Mouse (Mus musculus) embryonic facial prominence, embryonic 10.5 days (tissue): ENCODE results near the gene Tns3. TPM values are rescaled to one million over a fixed set of nuclear protein-coding genes. Genes with fewer than 3 reads are reported as not detected.

ENCODE experiments used
- DNase-seq: peaks from one replicate; pipeline ENCODE4 v3.0.0-alpha.2; 2017; ENCODE audit warnings: low spot score
- H3K27ac ChIP-seq: fragments of 300-500 bp; sonication (generic); replicated peaks from 2 replicates; pipeline ENCODE4 v1.5.1; 2016; ENCODE audit warnings: mild to moderate bottlenecking
- H3K27me3 ChIP-seq: fragments of 300-500 bp; sonication (generic); replicated peaks from 2 replicates; pipeline ENCODE4 v1.6.1; 2016; ENCODE audit warnings: low read depth, mild to moderate bottlenecking; ENCODE audit not compliant: poor library complexity, severe bottlenecking
- H3K36me3 ChIP-seq: fragments of 300-500 bp; sonication (generic); replicated peaks from 2 replicates; pipeline ENCODE4 v1.6.1; 2016; ENCODE audit warnings: mild to moderate bottlenecking, moderate library complexity
- H3K4me1 ChIP-seq: fragments of 300-500 bp; sonication (generic); 2 replicates; pipeline ENCODE4 v1.6.1; 2016
- H3K4me3 ChIP-seq: fragments of 300-500 bp; sonication (generic); 2 replicates; pipeline ENCODE4 v1.5.1; 2016; ENCODE audit warnings: mild to moderate bottlenecking, moderate library complexity
- H3K9me3 ChIP-seq: fragments of 300-500 bp; sonication (generic); 2 replicates; pipeline ENCODE4 v1.6.1; 2016; ENCODE audit warnings: mild to moderate bottlenecking
- WGBS: fragments of 180-500 bp; shearing (Covaris S2); methylation state at CpG from one replicate; pipeline ENCODE4 v1.1.7; 2016; 5-methylcytosine and 5-hydroxymethylcytosine counted together
- polyA plus RNA-seq: library from polyadenylated mRNA; unstranded; fragments of >200 nt; fragmentation: Nextera tagmentation; extraction: Ambion mirVana; gene quantifications from 2 replicates; pipeline ENCODE4 v1.2.1, GENCODE M21; 2016

The Tns3 gene
- polyA plus RNA-seq, 1 experiment from 2014 or later, result 23.4 TPM

DNA sequence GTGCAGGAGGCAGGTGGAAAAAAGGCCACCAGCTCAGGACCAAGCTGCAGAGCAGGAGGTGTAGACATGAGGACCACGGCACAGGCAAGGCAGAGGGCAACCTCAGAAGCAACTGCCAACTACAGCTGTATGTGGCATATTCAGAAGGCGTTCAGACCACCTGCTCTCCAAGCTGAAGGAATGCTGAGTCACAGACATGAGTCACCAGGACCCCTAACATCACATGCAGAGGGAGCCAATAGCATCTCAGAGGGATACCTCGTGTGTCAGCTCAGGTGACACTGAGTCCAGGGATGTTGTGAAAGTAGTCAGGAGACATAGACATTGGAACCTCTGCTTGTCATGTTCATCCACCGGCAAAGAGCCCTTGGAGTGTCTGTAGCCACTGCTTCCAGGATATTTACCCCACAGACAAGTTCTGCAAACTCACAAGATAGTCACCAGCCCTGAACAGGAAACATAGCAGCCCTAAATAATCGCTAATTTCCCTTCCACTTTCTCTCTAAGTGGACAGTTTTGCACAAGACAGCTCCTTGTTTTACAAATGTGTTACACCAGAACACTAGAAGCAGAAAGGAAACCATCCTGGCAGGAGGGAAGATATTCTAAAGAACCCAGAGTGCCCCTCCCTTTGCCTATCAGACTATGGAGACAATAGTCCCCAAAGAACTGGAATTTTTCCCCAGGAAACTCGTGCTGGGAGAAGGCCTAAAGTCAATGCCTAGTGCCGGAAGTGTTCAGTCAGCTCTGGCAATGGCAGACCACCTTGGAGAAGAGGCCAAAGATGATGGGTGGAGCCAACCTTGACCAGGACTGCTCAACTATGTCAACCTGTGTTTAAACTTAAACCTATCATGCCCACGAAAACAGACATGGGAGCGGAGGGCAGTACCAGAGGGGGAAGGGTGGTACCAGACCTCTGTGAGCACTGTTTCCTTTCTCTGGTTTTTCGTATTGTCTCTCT lies 88.8 kb downstream of the Tns3 start:
- 75% methylated on average over 10 of the region's 10 CpGs for WGBS
- H3K4me1 ChIP-seq, result peaks cover 21% of the 10 kb centered on the region
- no peak for DNase-seq
- no peaks in the 10 kb centered on the region for H3K9me3 ChIP-seq
- H3K27me3 ChIP-seq, result no peaks in the 10 kb centered on the region
- H3K36me3 ChIP-seq, result peaks cover 46% of the 10 kb centered on the region
- H3K4me3 ChIP-seq, result no peak overlapping the region
- H3K27ac ChIP-seq, result no peak overlapping the region

DNA sequence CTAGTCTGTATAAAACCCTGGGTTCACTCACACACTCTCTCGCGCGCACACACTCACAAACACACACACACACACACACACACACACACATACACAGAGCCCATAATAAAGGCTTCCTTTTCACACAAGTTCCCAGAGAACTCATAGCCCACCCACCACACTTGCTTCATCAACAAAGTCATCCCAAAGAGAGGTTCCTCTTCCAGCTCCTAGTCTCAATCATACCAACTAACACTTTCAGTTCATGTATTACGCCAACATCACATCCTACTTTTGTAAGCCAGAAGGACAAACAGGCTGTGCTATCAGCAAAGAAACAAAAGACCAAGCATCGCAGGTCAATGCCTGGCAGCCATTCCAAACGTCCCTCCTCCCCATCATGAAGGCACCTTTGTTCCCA lies 89.8 kb downstream of the Tns3 start:
- H3K4me3 ChIP-seq, result no peak overlapping the region
- H3K9me3 ChIP-seq, result no peaks in the 10 kb centered on the region
- H3K27ac ChIP-seq, result no peak overlapping the region
- no peaks in the 10 kb centered on the region for H3K27me3 ChIP-seq
- peaks cover 46% of the 10 kb centered on the region for H3K36me3 ChIP-seq
- DNase-seq, result no peak
- peaks cover 31% of the 10 kb centered on the region for H3K4me1 ChIP-seq
- 79% methylated on average over 6 of the region's 6 CpGs for WGBS

DNA sequence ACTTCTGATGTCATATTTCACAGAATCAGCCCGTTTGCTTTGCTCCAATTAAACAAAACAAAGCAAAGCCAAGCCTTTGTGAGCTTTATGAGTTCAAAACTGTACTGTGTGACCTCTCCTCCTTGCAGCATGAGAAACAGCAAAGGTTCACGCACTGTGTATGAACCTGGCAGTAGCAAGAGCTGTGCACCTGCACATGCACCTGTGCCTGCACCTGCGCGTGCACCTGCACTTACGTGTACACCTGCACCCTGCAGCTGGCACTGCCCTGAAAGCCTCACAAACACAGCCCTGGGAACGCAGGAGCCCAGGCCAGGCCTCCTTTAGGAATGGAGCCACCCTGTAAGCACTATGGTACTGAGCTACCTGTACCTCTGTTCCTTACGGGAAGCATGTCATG lies 91.6 kb downstream of the Tns3 start:
- H3K9me3 ChIP-seq, result no peaks in the 10 kb centered on the region
- H3K4me3 ChIP-seq, result no peak overlapping the region
- no peaks in the 10 kb centered on the region for H3K27me3 ChIP-seq
- H3K4me1 ChIP-seq, result peaks cover 38% of the 10 kb centered on the region
- H3K36me3 ChIP-seq, result peaks cover 40% of the 10 kb centered on the region
- DNase-seq, result no peak
- H3K27ac ChIP-seq, result no peak overlapping the region
- 92% methylated on average over 7 of the region's 7 CpGs for WGBS

DNA sequence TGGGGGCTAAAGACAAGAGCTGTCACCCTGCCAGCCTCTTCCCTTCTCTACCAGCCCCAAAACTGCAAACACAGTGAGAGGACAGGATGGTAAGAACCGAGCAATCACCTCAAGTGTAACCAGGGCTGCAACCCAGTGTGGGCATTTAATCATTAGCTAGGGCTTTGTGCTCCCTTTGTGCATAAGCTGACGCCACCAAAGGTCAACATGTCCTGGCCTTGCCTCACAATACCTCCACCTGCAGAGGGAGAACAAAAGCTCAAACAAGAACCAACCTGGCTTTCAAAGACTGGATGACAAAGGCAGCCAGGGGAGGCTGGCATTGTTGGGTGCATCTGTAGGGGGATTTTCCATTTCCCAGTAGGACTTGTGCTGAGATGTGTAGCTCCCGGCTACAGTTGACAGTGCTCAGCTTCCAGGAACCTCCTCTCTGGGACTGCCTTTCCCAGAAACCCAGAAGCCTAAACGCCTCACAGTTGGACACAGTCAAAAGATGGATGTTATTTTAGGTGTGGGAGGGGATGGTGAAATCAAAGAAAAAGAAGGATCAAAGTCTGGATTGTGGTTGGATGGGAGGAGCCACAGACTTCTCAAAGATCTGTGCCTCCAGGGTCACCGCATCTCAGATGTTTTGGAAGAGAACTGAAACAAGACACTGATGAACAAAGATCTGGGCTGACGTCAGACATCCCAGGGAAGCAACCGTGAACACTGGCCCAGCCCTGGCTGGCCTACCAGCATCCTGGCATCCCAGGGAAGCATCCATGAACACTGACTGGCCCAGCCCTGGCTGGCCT lies 94.9 kb downstream of the Tns3 start:
- DNase-seq, result peak; percentile 18
- 21% methylated on average over 7 of the region's 7 CpGs for WGBS

DNA sequence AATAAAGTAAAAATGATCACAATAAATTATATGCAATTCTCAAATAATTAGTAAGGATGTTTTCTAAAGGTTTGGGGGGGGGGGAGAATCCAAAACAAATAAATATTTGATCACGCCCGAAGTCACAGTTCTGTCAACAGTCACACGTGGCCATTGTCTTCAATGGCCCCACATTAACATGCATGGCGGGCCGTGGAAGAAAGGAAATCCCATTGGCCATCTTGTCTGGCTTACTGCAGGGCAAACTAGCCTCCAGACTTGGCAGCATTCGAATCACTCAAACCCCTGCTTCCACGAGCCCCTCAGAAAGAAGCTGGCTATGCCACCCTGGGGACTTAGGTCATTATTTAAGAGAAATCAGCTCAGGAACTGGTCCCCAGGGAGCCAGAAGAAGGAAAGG lies 95.5 kb downstream of the Tns3 start:
- Histone ChIP-seq H3K9me3 (no peaks in the 10 kb centered on the region), H3K4me1 (peaks cover 23% of the 10 kb centered on the region), H3K27ac (no peak overlapping the region), H3K27me3 (no peaks in the 10 kb centered on the region), H3K4me3 (no peak overlapping the region), H3K36me3 (peaks cover 31% of the 10 kb centered on the region)
- WGBS, result 46% methylated on average over 7 of the region's 7 CpGs
- no peak for DNase-seq

More for the DNA sequence above, 94.9 kb downstream of the Tns3 start:
- Histone ChIP-seq H3K27ac (peak overlapping the region; percentile 42; the same call in 1 of the 2 replicates), H3K27me3 (no peaks in the 10 kb centered on the region), H3K9me3 (no peaks in the 10 kb centered on the region), H3K36me3 (peaks cover 31% of the 10 kb centered on the region), H3K4me1 (peaks cover 20% of the 10 kb centered on the region), H3K4me3 (no peak overlapping the region)

DNA sequence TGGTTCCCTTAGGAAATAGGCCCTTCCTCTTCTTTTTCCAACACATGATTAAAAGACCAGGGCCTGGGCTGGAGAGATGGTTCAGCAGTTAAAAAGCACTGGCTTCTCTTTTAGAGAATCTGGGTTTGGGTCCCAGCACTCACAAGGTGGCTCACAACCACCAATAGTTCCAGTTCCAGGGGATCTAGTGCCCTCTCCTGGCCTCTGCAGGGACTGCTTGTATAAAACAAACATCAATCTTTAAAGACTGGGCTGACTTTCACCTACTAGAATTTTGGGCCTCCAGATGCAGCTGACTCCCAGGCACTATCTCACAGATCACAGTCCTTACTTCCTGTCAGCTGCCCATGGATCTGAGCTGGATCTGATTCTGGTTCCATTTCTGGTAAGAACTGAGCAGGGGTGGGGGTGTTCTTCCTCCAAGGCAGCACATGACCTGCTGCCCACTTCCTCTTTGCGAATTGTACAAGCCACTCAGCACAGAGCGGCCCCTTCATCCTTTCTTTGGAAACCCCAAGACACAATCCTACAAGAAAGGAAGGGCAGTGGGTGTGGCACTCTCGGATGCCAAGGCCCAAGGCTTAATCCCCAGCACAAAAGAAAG lies 98.0 kb downstream of the Tns3 start:
- no peak overlapping the region for H3K27ac ChIP-seq
- peaks cover 32% of the 10 kb centered on the region for H3K4me1 ChIP-seq
- DNase-seq, result no peak
- WGBS, result 80% methylated on average over 3 of the region's 3 CpGs
- H3K4me3 ChIP-seq, result no peak overlapping the region
- H3K36me3 ChIP-seq, result peaks cover 24% of the 10 kb centered on the region
- no peaks in the 10 kb centered on the region for H3K27me3 ChIP-seq
- no peaks in the 10 kb centered on the region for H3K9me3 ChIP-seq

DNA sequence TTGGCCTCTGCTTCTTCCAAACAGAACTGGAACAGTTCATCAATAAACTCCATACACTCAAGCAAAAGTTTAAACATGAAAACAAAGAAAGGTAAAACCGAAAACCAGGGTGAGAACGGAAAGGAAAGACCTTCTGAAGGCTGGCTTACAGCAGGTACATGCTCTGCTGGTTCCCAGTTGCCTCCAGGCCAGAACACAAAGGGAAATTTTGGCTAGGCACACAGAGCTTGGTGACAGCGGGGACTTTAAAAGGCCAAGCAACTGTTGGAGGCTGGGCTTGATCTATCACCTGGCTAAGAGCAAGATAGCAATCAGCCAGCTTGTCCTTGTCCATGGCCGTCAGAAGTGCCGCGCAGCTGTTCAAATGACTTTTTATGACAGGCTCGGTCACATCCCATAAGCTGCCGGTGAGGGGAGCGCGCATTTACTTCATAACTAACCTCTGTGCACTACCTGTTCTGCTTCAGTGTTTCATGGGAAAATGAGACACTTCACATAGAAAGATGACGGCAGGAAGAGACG lies 105.5 kb downstream of the Tns3 start:
- Histone ChIP-seq H3K27me3 (no peaks in the 10 kb centered on the region), H3K4me3 (no peak overlapping the region), H3K4me1 (peaks cover 29% of the 10 kb centered on the region), H3K27ac (0 out of 2 replicates have a peak overlapping the region, but pooled peaks have one; percentile 31), H3K36me3 (no peaks in the 10 kb centered on the region; the same call in 1 of the 2 replicates), H3K9me3 (no peaks in the 10 kb centered on the region)
- no peak for DNase-seq
- WGBS, result 88% methylated on average over 12 of the region's 12 CpGs

DNA sequence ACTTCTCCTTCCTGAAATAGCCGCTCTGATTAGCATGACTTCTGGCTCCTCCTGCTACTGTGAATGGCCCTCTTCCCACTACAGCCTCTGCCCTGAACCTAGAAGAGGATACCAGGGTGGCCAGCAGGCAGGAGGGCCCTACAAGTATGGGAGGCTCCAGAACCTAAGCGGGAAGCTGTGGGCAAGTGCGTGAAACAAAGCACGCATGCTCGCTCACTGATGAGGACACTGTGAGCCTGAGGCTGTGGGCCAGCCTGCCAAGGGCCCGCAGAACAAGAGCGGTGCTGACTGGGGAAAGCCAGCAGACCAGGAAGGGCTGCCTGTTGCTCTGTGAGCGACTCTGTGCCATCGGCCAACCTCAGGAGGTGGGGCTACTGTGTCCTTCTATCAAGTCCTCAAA lies 106.1 kb downstream of the Tns3 start:
- Histone ChIP-seq H3K4me3 (no peak overlapping the region), H3K9me3 (no peaks in the 10 kb centered on the region), H3K27ac (peak overlapping the region; percentile 31; the same call in 1 of the 2 replicates), H3K36me3 (no peaks in the 10 kb centered on the region; the same call in 1 of the 2 replicates), H3K4me1 (peaks cover 25% of the 10 kb centered on the region), H3K27me3 (no peaks in the 10 kb centered on the region)
- no peak for DNase-seq
- 74% methylated on average over 9 of the region's 9 CpGs for WGBS

DNA sequence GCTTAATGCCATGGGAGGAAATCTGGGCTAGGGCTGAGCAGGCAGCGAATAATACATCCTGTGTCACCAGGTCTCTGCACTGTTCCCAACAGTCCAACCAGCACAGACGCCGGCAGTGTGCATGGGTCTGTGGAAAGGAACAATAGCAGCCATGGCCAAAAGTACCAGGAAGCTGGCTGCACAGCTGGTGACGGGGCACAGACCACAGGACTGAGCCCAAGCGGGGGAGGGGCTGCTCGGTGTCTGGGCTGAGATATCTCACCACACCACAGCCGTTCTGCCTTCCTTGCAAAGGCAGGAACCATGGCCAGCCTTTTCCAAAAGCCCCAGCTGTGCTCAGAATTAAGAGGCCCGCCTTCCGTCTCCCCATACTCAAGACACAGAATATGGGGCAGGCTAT lies 107.3 kb downstream of the Tns3 start:
- Histone ChIP-seq H3K4me3 (no peak overlapping the region), H3K9me3 (no peaks in the 10 kb centered on the region), H3K4me1 (peaks cover 20% of the 10 kb centered on the region), H3K36me3 (no peaks in the 10 kb centered on the region; the same call in 1 of the 2 replicates), H3K27ac (no peak overlapping the region; the same call in 1 of the 2 replicates), H3K27me3 (no peaks in the 10 kb centered on the region)
- 43% methylated on average over 9 of the region's 9 CpGs for WGBS
- DNase-seq, result peak; percentile 45

DNA sequence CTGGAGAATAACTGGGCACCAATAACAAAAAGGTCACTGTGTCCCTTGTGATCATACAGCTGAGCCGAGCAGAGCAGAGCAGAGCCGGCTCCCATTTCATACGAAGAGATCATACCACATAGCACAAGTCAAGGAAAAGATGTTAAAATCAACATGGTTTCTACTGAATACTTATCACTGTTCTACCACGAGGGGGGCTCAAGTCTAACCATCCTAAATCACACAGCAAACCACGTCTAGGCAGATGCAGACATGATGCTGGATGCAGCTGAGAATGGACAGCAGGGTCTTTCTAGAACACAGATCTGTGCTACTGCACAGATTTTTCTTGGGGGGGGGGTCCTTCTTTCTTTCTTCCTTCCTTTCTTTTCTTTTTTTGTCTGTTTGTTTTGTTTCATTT lies 112.6 kb downstream of the Tns3 start:
- Histone ChIP-seq H3K4me3 (no peak overlapping the region), H3K4me1 (peaks cover 5% of the 10 kb centered on the region), H3K27me3 (no peaks in the 10 kb centered on the region), H3K9me3 (no peaks in the 10 kb centered on the region), H3K27ac (no peak overlapping the region), H3K36me3 (peaks cover 31% of the 10 kb centered on the region)
- DNase-seq, result no peak
- 91% methylated on average over 5 of the region's 5 CpGs for WGBS

DNA sequence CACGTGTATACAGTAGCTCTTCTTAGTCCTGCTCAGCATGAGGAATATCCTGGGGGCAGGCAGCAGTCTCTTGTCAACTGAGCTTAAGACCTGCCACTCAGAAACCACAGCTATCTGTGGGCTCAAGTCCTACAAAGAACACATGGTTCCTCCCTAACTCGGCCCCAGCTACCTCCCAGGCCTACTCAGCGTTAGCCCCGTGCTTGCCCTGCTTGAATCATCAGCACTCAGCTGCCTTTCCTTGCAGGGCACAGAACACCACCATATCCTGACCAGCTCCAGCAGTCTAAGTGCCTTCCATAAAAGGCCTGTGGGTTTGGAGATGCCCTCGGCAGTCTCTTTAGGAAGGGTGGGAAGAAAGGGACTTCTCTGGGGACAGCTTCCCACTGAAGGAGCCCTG lies 116.7 kb downstream of the Tns3 start:
- peaks cover 62% of the 10 kb centered on the region for H3K36me3 ChIP-seq
- H3K4me3 ChIP-seq, result no peak overlapping the region
- no peaks in the 10 kb centered on the region for H3K9me3 ChIP-seq
- 0 out of 2 replicates have a peak, but pooled peaks cover 2% of the 10 kb centered on the region for H3K4me1 ChIP-seq
- no peaks in the 10 kb centered on the region for H3K27me3 ChIP-seq
- no peak overlapping the region for H3K27ac ChIP-seq
- no peak for DNase-seq
- 67% methylated on average over 5 of the region's 5 CpGs for WGBS

DNA sequence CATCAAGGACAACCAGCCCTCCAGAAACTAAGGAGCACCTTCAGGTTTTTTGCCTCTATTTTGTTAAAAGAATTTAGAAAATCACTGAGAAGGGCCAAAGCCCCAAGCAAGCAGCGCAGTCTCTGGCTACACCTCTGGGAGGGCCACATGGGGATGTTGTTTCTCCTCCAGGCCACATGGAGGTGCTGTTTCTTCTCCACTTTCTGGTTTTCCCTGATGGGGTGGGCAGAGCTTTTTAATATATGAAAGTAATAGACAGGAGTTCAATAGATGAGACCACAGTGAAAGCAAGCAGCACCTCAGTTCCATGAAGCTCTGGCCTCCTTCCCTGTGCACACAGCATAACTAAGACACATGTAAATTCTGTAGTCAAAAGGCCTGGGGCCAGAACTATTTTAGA lies 118.5 kb downstream of the Tns3 start:
- peak; percentile 34 for DNase-seq
- WGBS, result 91% methylated on average over 1 of the region's 1 CpGs
- H3K4me1 ChIP-seq, result 0 out of 2 replicates have a peak, but pooled peaks cover 2% of the 10 kb centered on the region
- no peak overlapping the region for H3K27ac ChIP-seq
- H3K27me3 ChIP-seq, result no peaks in the 10 kb centered on the region
- no peaks in the 10 kb centered on the region for H3K9me3 ChIP-seq
- H3K36me3 ChIP-seq, result peaks cover 67% of the 10 kb centered on the region
- H3K4me3 ChIP-seq, result no peak overlapping the region
